Mouse (Mus musculus): ENCODE data around the gene Hist1h2bb. TPM values are rescaled to one million over a fixed set of nuclear protein-coding genes. Genes with fewer than 3 reads are reported as not detected.
"Not testable (repeated sequence)": the region's sequence is repeated elsewhere in the genome, so short reads cannot be mapped to it uniquely, and the experiment has no call there.

The Hist1h2bb gene
- total RNA-seq (2021): 10 to 100 TPM; 15.7 to 19.5 TPM
- long read RNA-seq, partial matches to known transcripts: 0 of 1 reads
- long read RNA-seq, other reads (novel, unspliced or antisense): 1 of 1 reads

- peak; percentile 73 to 91 for DNase-seq (ENCODE audit: low spot score in 2 of 2)
Measured at GRCm38 (mm10) chr13:23746201-23747080, at the start of gene Hist1h2bb. Gene Hist1h2bb, plus strand, starts transcription at chr13:23746734.

- peak in 1 of 2 experiments; percentile 53 for DNase-seq (ENCODE audit: low spot score in 2 of 2)
Measured at GRCm38 (mm10) chr13:23697491-23698299, 48.8 kb upstream of the Hist1h2bb start.

- DNase-seq (ENCODE audit: low spot score in 2 of 2): peak; percentile 98 to 99
Measured at GRCm38 (mm10) chr13:23698300-23698693, 48.2 kb upstream of the Hist1h2bb start, which contains the start of gene Hist1h4c. Gene Hist1h4c, minus strand, starts transcription at chr13:23698454.

GRCm38 (mm10) chr13:23698996-23699395, 47.5 kb upstream of the Hist1h2bb start:
- DNase-seq (ENCODE audit: low spot score in 2 of 2): no peak

- DNase-seq (ENCODE audit: low spot score in 2 of 2): no peak
Measured at GRCm38 (mm10) chr13:23699767-23700166, 46.8 kb upstream of the Hist1h2bb start.

GRCm38 (mm10) chr13:23700786-23701520, 45.6 kb upstream of the Hist1h2bb start:
- DNase-seq (ENCODE audit: low spot score in 2 of 2): peak; percentile 64 to 87

GRCm38 (mm10) chr13:23702220-23702619, 44.3 kb upstream of the Hist1h2bb start:
- DNase-seq (ENCODE audit: low spot score in 2 of 2): no peak

- DNase-seq (ENCODE audit: low spot score in 2 of 2): not testable (repeated sequence)
Measured at GRCm38 (mm10) chr13:23702801-23703200, 43.7 kb upstream of the Hist1h2bb start.

GRCm38 (mm10) chr13:23705751-23706356, 40.7 kb upstream of the Hist1h2bb start:
- DNase-seq (ENCODE audit: low spot score in 2 of 2): no peak

GRCm38 (mm10) chr13:23706771-23707170, 39.8 kb upstream of the Hist1h2bb start:
- DNase-seq (ENCODE audit: low spot score in 2 of 2): no peak

GRCm38 (mm10) chr13:23708041-23708440, 38.5 kb upstream of the Hist1h2bb start:
- no peak for DNase-seq (ENCODE audit: low spot score in 2 of 2)

- no peak for DNase-seq (ENCODE audit: low spot score in 2 of 2)
Measured at GRCm38 (mm10) chr13:23708654-23709053, 37.9 kb upstream of the Hist1h2bb start.

- no peak for DNase-seq (ENCODE audit: low spot score in 2 of 2)
Measured at GRCm38 (mm10) chr13:23709714-23710373, 36.7 kb upstream of the Hist1h2bb start.

- no peak for DNase-seq (ENCODE audit: low spot score in 2 of 2)
Measured at GRCm38 (mm10) chr13:23710374-23711089, 36.0 kb upstream of the Hist1h2bb start, which contains the start of gene Hfe. Gene Hfe, minus strand, starts transcription at chr13:23710854.

- DNase-seq (ENCODE audit: low spot score in 2 of 2): no peak
Measured at GRCm38 (mm10) chr13:23716261-23717042, 30.1 kb upstream of the Hist1h2bb start.

GRCm38 (mm10) chr13:23717176-23717575, 29.4 kb upstream of the Hist1h2bb start:
- no peak for DNase-seq (ENCODE audit: low spot score in 2 of 2)

GRCm38 (mm10) chr13:23717593-23718245, 28.8 kb upstream of the Hist1h2bb start:
- not testable (repeated sequence) for DNase-seq (ENCODE audit: low spot score in 2 of 2)

- DNase-seq (ENCODE audit: low spot score in 2 of 2): no peak
Measured at GRCm38 (mm10) chr13:23724239-23724638, 22.3 kb upstream of the Hist1h2bb start.
